Mouse (Mus musculus) limb, embryonic 14.5 days (tissue): ENCODE results near the gene Xxylt1. TPM values are rescaled to one million over a fixed set of nuclear protein-coding genes. Genes with fewer than 3 reads are reported as not detected.

Experiments
- ATAC-seq: fragments of 200-750 bp; cut with Nextera tagmentation; 2 replicates; pipeline ENCODE4 v1.8.0; 2017; ENCODE audit warnings: low read depth, moderate number of reproducible peaks, moderate TSS enrichment; ENCODE audit not compliant: low FRiP score
- DNase-seq: peaks from one replicate; pipeline ENCODE4 v3.0.0-alpha.2; 2015; ENCODE audit warnings: low spot score
- H3K27ac ChIP-seq: fragments of 300-500 bp; sonication (generic); replicated peaks from 2 replicates; pipeline ENCODE4 v1.5.1; 2014; ENCODE audit warnings: low read depth, mild to moderate bottlenecking, low read length, moderate library complexity, mixed read lengths
- H3K27me3 ChIP-seq: fragments of 300-500 bp; sonication (generic); 2 replicates; pipeline ENCODE4 v1.6.1; 2014; ENCODE audit warnings: low read length, mixed read lengths; ENCODE audit not compliant: control insufficient read depth, insufficient read depth
- H3K36me3 ChIP-seq: fragments of 300-500 bp; sonication (generic); 2 replicates; pipeline ENCODE4 v1.6.1; 2014; ENCODE audit warnings: mild to moderate bottlenecking, low read length, moderate library complexity, mixed read lengths; ENCODE audit not compliant: control insufficient read depth, insufficient read depth
- H3K4me1 ChIP-seq: fragments of 300-500 bp; sonication (generic); 2 replicates; pipeline ENCODE4 v1.6.1; 2014; ENCODE audit warnings: antibody characterized with exemption, low read length, mixed read lengths; ENCODE audit not compliant: control insufficient read depth, insufficient read depth
- H3K4me2 ChIP-seq: fragments of 300-500 bp; sonication (generic); replicated peaks from 2 replicates; pipeline ENCODE4 v1.6.1; 2014; ENCODE audit warnings: low read depth, mild to moderate bottlenecking, low read length, moderate library complexity; ENCODE audit not compliant: severe bottlenecking
- H3K4me3 ChIP-seq: fragments of 300-500 bp; sonication (generic); replicated peaks from 2 replicates; pipeline ENCODE4 v1.5.1; 2014; ENCODE audit warnings: low read length
- H3K9ac ChIP-seq: fragments of 300-500 bp; sonication (generic); 2 replicates; pipeline ENCODE4 v1.6.1; 2014; ENCODE audit warnings: mild to moderate bottlenecking, low read depth, low read length, moderate library complexity; ENCODE audit not compliant: severe bottlenecking
- H3K9me3 ChIP-seq: fragments of 300-500 bp; sonication (generic); 2 replicates; pipeline ENCODE4 v1.6.1; 2016; ENCODE audit warnings: low read length; ENCODE audit not compliant: control insufficient read depth
- POLR2A ChIP-seq: fragments of 200-500 bp; IDR thresholded peaks from 2 replicates; pipeline ENCODE4 v1.8.0; 2012; ENCODE audit warnings: inconsistent platforms, mild to moderate bottlenecking, moderate library complexity, borderline replicate concordance; ENCODE audit not compliant: insufficient read depth, insufficient read length; ENCODE audit errors: extremely low read depth
- WGBS: fragments of 180-500 bp; shearing (Covaris S2); extraction: QIAGEN DNeasy Blood & Tissue Kit; methylation state at CpG from one replicate; pipeline ENCODE4 v1.1.7; 2014; 5-methylcytosine and 5-hydroxymethylcytosine counted together
- polyA plus RNA-seq, 2 experiments: library from polyadenylated mRNA; depleted of rRNA in 1 of 2; stranded (reverse) in 1 of 2; unstranded in 1 of 2; fragments of >200 nt; fragmentation: Nextera tagmentation in 1 of 2; extraction: Ambion mirVana in 1 of 2; gene quantifications; 2 replicates each; pipeline versions ENCODE4 v1.2.1 to v1.2.3; 2012 to 2014

The Xxylt1 gene
- polyA plus RNA-seq, 2 experiments = 20.0 to 23.8 TPM

DNA sequence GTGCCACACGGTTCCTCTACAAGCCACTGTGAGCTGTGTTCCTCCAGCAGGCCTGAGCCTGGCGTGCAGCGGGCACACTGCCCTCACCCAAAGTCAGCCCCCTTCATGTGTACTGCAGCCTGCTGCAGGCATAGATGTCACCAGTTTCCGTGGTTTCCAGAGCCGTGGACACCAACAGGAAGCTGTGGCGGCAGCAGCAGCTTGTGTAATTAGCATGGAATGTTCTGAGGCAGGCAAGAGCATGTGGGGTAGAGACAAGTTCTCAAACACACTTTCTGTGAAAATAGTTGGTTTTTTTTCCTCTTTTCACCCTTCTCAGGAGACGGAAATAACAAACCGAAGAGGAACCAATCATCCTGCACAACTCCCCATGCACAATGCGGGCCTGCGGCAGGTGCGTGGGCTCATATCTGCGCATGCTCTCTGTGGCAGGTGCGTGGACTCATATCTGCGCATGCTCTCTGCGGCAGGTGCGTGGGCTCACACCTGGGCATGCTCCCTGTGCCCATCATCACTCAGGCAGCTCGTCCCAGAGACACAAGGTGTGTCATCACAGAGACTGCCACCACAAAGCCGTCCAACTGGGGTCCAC lies 109.2 kb downstream of the Xxylt1 start:
- Histone ChIP-seq H3K9me3 (no peaks in the 10 kb centered on the region), H3K4me2 (no peak overlapping the region), H3K4me3 (no peak overlapping the region), H3K27ac (no peak overlapping the region), H3K9ac (no peak overlapping the region), H3K36me3 (no peaks in the 10 kb centered on the region), H3K4me1 (peaks cover 8% of the 10 kb centered on the region), H3K27me3 (no peaks in the 10 kb centered on the region)
- no peak for ATAC-seq
- 84% methylated on average over 18 of the region's 18 CpGs for WGBS
- TF ChIP-seq POLR2A = no peak
- no peak for DNase-seq

DNA sequence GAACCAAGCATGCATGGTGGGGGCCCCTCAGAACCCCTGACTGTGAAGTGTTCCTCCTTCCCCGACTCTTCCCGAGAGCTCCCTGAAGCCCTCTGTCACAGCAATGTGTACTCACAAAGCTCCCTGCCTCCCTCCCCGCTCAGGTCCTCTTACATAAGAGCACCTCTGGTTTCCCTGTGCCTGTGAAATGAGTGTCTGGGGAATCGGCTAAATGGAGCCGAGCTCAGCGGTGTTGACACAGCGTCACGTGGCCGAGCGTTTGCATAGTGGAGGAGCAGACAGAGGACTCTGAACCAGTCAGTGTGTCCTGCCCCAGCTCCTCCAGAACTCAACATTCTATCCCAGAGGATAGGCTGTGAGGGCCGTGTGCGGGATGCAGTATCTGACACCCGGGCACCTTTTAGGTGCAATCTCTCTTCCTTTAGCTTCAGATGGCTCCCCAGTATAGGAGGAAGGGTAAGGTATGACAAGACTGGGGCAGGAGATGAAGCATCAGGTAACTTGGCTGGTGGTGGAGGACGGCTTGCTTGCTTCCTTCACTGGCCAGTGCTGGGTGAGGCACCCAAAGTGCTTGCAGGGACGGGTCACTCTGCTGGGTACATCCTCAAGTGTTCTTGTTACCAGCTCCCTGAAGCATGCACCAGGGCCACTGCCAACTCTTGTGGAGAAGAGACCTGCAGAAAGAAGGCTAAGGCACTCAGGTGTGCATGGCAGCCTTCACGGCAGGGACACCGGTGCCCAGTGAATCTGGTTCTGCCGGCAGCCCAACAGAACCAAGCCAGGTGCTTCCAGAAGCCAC lies 111.8 kb downstream of the Xxylt1 start:
- Histone ChIP-seq H3K27ac (no peak overlapping the region), H3K4me3 (no peak overlapping the region), H3K9ac (no peak overlapping the region), H3K9me3 (no peaks in the 10 kb centered on the region), H3K4me2 (no peak overlapping the region), H3K4me1 (peaks cover 3% of the 10 kb centered on the region; the same call in 1 of the 2 replicates), H3K27me3 (no peaks in the 10 kb centered on the region), H3K36me3 (no peaks in the 10 kb centered on the region)
- no peak for ATAC-seq
- no peak for TF ChIP-seq POLR2A
- DNase-seq = no peak
- 67% methylated on average over 18 of the region's 18 CpGs for WGBS

DNA sequence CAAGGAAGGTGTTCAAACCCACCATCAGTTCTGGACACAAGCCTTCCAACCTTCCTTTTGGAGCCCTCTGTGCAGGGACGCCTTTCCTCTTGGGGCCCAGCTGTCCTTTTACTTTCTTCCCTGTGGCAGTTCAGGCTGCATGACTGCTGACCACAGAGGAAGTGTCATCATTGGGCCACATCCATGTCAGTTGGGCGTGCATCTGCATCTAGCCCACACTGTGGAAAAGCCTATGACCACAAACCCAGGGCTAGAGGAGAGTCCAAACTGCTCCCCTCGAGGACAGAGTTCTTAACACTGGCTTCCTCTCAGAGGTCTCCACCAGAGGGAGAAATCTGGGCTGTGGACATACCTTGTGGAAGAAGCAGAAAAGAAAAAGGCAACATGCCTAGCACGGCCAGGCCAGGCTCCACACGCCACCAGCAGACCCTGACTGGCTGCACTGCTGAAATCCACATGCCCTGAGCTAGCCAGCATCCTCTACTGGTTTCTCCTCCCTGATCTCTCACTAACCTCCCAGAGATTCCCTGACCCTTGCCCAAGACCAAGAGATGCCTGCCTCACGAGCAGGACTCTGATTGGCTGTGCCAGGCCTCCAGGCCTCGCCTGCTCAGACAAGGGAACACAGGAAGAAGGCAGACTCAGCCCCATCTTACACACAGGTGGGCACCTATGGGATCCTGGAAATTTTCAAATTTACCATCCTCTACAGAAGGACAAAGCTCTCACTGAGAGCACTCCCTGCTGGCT lies 112.7 kb downstream of the Xxylt1 start:
- ATAC-seq (no peak), DNase-seq (no peak)
- Histone ChIP-seq H3K4me2 (no peak overlapping the region), H3K4me1 (peaks cover 3% of the 10 kb centered on the region; the same call in 1 of the 2 replicates), H3K4me3 (no peak overlapping the region), H3K9me3 (no peaks in the 10 kb centered on the region), H3K27ac (no peak overlapping the region), H3K27me3 (no peaks in the 10 kb centered on the region), H3K36me3 (no peaks in the 10 kb centered on the region), H3K9ac (no peak overlapping the region)
- WGBS = 75% methylated on average over 7 of the region's 7 CpGs
- no peak for TF ChIP-seq POLR2A

DNA sequence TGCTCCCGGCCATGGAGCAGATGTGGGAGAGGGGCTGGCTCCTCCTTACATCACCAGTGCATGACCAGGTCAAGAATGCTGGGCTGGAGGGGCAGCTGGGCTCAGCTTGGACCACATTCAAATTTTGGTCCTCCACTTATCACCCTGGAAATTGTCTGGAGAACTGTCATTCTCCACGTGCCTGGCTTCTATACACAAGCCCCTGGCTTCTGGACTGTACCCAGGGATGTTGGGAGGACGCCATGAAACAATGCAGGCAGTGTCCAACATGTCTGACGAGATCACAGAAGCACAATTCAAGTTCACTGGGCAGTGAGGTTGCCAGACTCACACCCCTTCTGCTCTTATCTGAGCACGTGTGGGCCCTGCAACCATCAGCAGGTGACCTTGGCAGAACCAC lies 114.5 kb downstream of the Xxylt1 start:
- WGBS = 84% methylated on average over 5 of the region's 5 CpGs
- TF ChIP-seq POLR2A = no peak

DNA sequence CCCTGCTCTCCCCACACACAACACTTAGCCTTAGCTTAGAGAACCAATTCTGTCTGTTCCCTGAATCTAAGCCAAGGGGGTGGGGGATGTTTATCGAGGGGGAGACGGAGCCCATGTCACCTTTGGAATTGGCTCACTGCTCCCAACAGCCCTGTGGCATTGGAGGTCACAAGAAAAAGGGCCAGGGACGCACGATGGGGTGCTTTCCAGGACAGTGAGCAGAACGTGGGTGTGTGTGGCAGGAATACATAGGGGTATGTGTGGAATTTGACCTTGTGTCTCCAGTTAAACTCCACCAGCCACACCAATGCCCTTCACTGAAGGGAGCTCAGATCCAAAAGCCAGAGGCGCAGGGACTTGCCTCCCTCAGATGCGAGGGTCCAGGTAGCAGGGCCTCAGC lies 116.3 kb downstream of the Xxylt1 start:
- no peak for TF ChIP-seq POLR2A
- 83% methylated on average over 7 of the region's 7 CpGs for WGBS
- H3K27ac ChIP-seq = no peak overlapping the region
- H3K4me3 ChIP-seq = no peak overlapping the region
- no peaks in the 10 kb centered on the region for H3K36me3 ChIP-seq
- no peak for ATAC-seq
- no peaks in the 10 kb centered on the region; the same call in 1 of the 2 replicates for H3K4me1 ChIP-seq
- H3K9me3 ChIP-seq = no peaks in the 10 kb centered on the region
- no peak overlapping the region for H3K4me2 ChIP-seq
- no peaks in the 10 kb centered on the region for H3K27me3 ChIP-seq
- H3K9ac ChIP-seq = no peak overlapping the region
- DNase-seq = no peak

More for the DNA sequence above, 114.5 kb downstream of the Xxylt1 start:
- DNase-seq = no peak
- Histone ChIP-seq H3K4me3 (no peak overlapping the region), H3K4me2 (no peak overlapping the region), H3K4me1 (no peaks in the 10 kb centered on the region; the same call in 1 of the 2 replicates), H3K27ac (no peak overlapping the region), H3K9me3 (no peaks in the 10 kb centered on the region), H3K36me3 (no peaks in the 10 kb centered on the region), H3K27me3 (no peaks in the 10 kb centered on the region), H3K9ac (no peak overlapping the region)
- ATAC-seq = no peak
